Mouse (Mus musculus) kidney, adult 8-10 months (tissue): ENCODE results near the gene Olfr467.
A peak's percentile ranks its signal among the peaks of the same experiment; 100 is the strongest.
"Not testable (repeated sequence)": the region's sequence is repeated elsewhere in the genome, so short reads cannot be mapped to it uniquely, and the experiment has no call there.

ENCODE experiments used
- DNase-seq, 2 experiments: peaks; one replicate each; pipeline ENCODE4 v3.0.0; 2022

Olfr467 gene

DNA sequence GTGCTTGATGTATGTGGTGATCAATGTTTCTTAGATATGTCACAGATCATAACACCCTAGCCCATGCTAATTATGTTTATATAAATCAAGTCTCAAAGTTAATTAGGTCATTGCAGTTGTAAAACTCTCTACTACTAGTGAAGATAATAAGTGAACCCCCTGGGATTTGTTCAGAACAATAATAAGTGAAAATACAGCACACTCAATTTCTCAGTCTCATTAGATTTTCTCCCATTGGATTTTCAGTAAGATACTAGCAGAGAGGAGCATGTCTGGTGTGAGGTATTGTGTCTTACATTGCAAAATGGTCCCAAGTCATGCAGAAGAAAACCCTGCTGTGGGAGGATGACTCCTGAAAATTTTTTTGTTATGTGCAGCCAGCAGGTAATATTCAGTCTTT, at the start of gene Olfr467:
Olfr467 (plus strand) TSS at position 301 of the 400 bp plus-strand sequence.
- DNase-seq, result no peak

DNA sequence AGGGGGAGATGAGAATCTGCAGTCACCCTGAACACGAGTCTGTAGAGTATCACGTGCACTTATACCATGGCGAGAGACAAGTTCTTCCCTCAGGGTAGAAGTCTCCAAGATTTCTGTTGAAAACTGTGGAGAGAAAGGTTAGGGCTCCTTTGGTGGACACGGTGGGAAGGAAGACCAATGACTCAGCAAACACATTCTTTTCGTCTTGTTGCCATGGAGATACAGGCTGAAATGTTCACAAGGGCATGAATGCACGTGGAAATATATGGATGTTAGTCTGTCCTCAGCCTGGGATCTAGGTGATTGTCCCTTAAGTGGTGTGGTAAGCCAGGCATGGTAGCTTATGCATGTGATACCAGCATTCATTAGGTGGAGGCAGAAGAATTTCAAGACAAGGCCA, 41.3 kb upstream of the Olfr467 start:
- DNase-seq, result no peak

DNA sequence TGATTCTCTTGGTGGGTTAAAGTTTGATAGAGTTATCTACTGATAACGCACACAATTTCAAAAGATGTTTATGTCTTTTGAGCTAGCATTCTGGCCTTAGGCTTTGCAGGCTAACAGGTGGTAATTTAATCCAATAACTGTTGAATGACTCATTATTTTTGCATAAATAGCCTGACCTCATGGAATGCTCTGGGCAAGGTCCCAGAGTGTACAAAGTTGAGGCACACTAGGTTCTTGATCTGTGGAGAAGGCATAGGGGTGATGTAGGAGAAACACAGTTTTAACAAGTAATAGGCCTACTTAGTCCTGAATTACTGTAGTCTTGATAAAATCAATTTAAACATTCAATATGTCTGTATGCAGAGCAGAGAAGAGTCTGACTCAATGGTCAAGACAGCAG, 33.8 kb upstream of the Olfr467 start:
- no peak for DNase-seq

DNA sequence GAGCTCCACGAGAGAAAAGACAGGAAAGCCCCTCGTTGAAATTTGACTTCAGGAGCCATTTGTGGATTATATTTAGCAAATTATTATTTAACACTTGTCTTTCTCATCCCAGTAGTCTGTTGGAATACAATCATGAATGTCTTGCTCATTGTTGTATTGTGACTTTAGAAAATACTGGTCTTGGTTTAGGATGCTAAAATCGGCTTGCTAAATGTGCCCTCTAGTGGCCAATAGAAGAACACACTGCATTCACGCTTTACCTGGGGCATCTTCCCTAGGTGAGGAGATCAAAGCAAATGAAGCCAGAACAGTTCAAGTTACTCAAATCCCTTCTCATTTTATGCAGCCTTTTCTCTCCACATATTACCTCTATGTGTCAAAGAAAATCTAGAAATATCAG, 32.5 kb upstream of the Olfr467 start:
- peak in 1 of 2 experiments; percentile 5 for DNase-seq

DNA sequence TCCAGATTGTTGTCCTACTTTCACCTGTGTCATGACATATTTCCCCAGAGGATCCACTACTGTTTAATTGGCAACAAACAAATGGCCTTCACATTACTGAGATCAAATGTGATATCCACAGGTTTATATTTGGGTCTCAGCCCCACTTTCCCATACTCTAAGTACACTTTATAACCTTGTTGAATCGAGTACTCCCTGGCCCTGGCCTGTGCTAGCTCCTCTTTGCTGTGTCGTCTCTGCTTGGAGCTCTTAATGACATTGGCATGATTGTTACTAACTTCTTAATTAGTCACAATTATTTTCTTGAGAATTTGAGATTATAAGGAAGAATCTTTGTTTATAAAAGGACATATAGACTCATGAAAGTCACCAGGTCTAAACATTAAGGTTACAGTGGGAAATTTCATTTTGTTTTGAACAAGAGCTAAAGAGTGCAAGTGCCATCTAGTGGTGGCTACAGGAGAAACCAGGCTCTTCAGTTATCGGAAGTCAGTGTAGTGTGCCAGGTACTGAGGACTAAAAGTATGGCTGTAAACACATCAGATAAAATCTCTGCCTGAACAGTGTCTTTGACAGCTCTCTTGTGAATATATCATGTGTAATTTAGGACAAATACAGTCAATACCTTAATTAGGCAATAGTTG, 24.0 kb upstream of the Olfr467 start:
- peak; percentile 1 to 18 for DNase-seq

- DNase-seq, result no peak
Observed at GRCm38 (mm10) chr7:107796500-107796899, 15.6 kb upstream of the Olfr467 start.

DNA sequence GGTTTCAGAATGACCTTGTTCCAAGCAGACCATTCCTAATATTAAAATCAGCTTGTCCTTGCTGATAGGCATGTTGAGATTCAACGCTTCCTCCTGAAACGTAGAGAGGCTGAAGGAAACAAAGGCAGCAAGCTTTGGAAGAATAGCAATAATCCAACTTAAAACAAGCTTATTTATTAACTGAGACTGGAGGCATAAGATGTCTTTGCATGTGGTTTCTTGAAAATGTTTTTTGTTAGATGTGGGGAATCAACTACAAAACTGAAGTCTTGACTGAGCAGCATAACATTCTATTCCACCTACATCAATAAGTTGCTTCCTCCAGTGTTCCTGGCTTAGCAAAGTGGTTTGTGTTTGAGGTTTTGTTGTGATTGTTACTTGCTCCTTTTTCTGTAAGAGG, 11.0 kb upstream of the Olfr467 start, which contains the start of gene Ovch2:
Ovch2 (minus strand) TSS at position 101 of the 400 bp plus-strand sequence.
- DNase-seq, result no peak

DNA sequence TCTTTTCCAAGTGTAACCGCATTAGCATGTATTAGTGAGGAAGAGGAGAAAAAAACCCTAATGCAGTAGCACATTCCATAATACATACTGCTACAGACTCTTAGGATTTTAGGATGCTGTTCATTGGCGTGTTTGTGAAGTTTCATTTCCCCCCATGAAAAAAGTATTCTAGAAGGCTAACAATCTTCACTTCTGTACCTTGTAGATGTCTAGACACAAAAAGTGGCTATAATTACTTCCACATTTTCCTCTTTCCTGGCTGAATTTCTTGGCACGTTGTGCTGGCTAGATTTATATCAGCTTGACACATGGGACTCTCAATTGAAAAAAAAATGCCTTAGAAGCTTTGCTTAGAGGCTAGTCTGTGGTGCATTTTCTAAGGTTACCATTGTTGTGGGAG, 9.9 kb upstream of the Olfr467 start:
- no peak for DNase-seq

GRCm38 (mm10) chr7:107819442-107819841, 7.4 kb downstream of the Olfr467 start:
- DNase-seq, result no peak

- not testable (repeated sequence) for DNase-seq
Observed at GRCm38 (mm10) chr7:107823867-107824266, 11.8 kb downstream of the Olfr467 start.

GRCm38 (mm10) chr7:107825441-107825840, 13.4 kb downstream of the Olfr467 start, which contains the start of gene Olfr469:
Gene Olfr469, minus strand, starts transcription at chr7:107825541.
- DNase-seq, result not testable (repeated sequence)

DNA sequence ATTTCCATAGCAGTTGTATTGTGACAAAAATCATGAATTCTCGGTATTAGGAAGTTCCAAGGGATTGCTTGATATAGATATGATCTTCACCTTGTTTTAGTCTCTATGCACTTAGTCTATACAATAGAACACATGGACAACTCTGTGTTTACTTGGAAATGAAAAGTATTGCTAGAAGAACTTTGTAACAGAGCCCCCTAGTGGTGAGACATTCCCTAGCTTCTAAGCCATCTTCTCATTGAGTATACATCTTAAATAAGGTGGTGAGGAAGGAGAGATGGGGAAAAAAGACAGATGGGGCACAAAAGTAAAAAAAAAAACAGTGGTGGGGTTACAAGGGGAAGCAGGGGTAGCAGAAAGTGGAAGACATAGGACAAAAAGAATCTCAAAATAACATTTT, 29.7 kb downstream of the Olfr467 start:
- DNase-seq, result no peak

DNA sequence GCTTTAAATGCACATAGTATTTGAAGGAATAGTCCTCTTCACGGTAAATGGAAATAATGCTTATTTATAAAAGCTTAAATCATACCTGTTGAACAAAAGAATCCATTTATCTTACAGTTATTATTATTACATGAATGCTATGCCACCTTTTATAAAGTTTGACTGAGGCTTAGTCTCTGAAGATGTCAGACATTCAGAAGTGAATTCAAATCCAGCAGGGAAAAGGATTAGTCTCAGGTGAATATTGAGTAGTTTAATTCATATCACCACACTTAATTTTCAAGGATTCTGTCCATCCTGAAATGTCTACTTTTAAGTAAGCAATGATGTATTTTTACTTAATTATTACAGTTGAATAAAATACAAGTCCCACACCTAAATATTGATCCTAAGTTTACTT, 35.3 kb downstream of the Olfr467 start, which contains the start of gene Olfr470:
Olfr470 (minus strand) TSS at position 101 of the 400 bp plus-strand sequence.
- DNase-seq, result not testable (repeated sequence)
